Mouse (Mus musculus): ENCODE data around the gene Gm21293.
"Not testable (repeated sequence)": the region's sequence is repeated elsewhere in the genome, so short reads cannot be mapped to it uniquely, and the experiment has no call there.

Gm21293 gene

DNA sequence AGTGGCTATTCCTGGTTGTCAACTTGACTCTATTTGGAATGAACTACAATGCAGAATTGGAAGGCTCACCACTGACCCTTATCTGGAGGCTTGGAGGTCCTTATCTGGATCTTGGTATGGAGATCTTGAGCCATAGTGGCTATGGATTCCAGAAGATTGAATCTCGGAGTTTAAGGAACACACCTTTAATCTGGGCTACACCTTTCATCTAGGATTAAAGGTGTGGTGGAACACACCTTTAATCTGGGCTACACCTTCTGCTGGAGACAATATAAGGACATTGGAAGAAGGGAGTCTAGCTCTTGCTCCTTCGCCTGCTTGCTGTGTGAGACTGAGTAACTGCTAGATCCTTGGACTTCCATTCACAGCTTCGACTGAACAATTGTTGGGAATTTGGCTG lies at the start of gene Gm21293:
TSS of gene Gm21293 (plus strand) at position 301 of the 400 bp plus-strand sequence.
- not testable (repeated sequence) for DNase-seq (ENCODE audit: low spot score)

- no peak for DNase-seq (ENCODE audit: low spot score)
Observed at GRCm38 (mm10) chr10:104110044-104110443, 32.7 kb upstream of the Gm21293 start.

DNA sequence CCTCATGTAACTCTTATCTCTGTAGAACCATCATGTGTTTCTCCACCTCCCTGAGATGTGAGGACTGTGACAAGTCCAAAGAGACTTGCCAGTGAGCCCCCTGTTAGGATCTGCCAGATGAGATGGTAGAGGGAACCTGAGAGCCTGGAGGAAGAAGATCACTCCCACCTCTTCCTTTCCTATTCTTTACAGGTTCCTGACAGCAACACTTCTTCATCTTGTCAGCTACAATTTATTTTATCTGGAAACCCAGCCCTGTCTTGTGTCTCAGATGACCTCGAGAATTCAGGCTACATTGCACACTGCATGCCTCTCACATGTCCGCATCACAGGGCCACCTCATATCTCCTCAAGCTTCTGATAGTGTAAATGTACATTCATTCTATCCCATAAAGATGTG lies 24.5 kb upstream of the Gm21293 start:
- DNase-seq (ENCODE audit: low spot score) = no peak

DNA sequence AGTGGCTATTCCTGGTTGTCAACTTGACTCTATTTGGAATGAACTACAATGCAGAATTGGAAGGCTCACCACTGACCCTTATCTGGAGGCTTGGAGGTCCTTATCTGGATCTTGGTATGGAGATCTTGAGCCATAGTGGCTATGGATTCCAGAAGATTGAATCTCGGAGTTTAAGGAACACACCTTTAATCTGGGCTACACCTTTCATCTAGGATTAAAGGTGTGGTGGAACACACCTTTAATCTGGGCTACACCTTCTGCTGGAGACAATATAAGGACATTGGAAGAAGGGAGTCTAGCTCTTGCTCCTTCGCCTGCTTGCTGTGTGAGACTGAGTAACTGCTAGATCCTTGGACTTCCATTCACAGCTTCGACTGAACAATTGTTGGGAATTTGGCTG lies 8.4 kb downstream of the Gm21293 start, which contains the start of gene Gm6763:
TSS of gene Gm6763 (plus strand) at position 301 of the 400 bp plus-strand sequence.
- DNase-seq (ENCODE audit: low spot score) = not testable (repeated sequence)

DNA sequence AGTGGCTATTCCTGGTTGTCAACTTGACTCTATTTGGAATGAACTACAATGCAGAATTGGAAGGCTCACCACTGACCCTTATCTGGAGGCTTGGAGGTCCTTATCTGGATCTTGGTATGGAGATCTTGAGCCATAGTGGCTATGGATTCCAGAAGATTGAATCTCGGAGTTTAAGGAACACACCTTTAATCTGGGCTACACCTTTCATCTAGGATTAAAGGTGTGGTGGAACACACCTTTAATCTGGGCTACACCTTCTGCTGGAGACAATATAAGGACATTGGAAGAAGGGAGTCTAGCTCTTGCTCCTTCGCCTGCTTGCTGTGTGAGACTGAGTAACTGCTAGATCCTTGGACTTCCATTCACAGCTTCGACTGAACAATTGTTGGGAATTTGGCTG lies 16.9 kb downstream of the Gm21293 start, which contains the start of gene Gm8764:
TSS of gene Gm8764 (plus strand) at position 301 of the 400 bp plus-strand sequence.
- DNase-seq (ENCODE audit: low spot score) = not testable (repeated sequence)

DNA sequence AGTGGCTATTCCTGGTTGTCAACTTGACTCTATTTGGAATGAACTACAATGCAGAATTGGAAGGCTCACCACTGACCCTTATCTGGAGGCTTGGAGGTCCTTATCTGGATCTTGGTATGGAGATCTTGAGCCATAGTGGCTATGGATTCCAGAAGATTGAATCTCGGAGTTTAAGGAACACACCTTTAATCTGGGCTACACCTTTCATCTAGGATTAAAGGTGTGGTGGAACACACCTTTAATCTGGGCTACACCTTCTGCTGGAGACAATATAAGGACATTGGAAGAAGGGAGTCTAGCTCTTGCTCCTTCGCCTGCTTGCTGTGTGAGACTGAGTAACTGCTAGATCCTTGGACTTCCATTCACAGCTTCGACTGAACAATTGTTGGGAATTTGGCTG lies 25.4 kb downstream of the Gm21293 start, which contains the start of gene Gm21304:
TSS of gene Gm21304 (plus strand) at position 301 of the 400 bp plus-strand sequence.
- DNase-seq (ENCODE audit: low spot score) = not testable (repeated sequence)

DNA sequence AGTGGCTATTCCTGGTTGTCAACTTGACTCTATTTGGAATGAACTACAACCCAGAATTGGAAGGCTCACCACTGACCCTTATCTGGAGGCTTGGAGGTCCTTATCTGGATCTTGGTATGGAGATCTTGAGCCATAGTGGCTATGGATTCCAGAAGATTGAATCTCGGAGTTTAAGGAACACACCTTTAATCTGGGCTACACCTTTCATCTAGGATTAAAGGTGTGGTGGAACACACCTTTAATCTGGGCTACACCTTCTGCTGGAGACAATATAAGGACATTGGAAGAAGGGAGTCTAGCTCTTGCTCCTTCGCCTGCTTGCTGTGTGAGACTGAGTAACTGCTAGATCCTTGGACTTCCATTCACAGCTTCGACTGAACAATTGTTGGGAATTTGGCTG lies 33.9 kb downstream of the Gm21293 start, which contains the start of gene Gm21312:
TSS of gene Gm21312 (plus strand) at position 301 of the 400 bp plus-strand sequence.
- DNase-seq (ENCODE audit: low spot score) = not testable (repeated sequence)

GRCm38 (mm10) chr10:104185233-104185632 lies 42.4 kb downstream of the Gm21293 start, which contains the start of gene Gm20765:
Gm20765 (plus strand) TSS chr10:104185533.
- DNase-seq (ENCODE audit: low spot score) = not testable (repeated sequence)

DNA sequence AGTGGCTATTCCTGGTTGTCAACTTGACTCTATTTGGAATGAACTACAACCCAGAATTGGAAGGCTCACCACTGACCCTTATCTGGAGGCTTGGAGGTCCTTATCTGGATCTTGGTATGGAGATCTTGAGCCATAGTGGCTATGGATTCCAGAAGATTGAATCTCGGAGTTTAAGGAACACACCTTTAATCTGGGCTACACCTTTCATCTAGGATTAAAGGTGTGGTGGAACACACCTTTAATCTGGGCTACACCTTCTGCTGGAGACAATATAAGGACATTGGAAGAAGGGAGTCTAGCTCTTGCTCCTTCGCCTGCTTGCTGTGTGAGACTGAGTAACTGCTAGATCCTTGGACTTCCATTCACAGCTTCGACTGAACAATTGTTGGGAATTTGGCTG lies 51.0 kb downstream of the Gm21293 start, which contains the start of gene Gm4340:
TSS of gene Gm4340 (plus strand) at position 301 of the 400 bp plus-strand sequence.
- not testable (repeated sequence) for DNase-seq (ENCODE audit: low spot score)
